ENCODE assay signal across 8 mouse cellular contexts in genomic region chr9:30942512-30943313, GRCm38 (mm10). TPM values are rescaled to one million over a fixed set of nuclear protein-coding genes. Genes with fewer than 3 reads are reported as not detected.
DNase-seq lines count a peak whose midpoint lies in the region; ATAC-seq and TF ChIP-seq lines count a peak whose summit lies in the region.

Gene Adamts8 (plus strand): TSS chr9:30942562.

- peak; percentile 91 for ATAC-seq in hindbrain, embryonic 11.5 days (ENCODE audit: low FRiP score)
- no peak for ATAC-seq in inflammation-experienced regulatory T-cells, adult 6 months

- in situ Hi-C loops in ES-E14 (cut with MboI; ENCODE audit: low sequenced_read_pairs in 2 of 2, unreplicated experiment in 2 of 2): loop anchor here (5.0 to 10.0 kb wide), 3 partner anchors 145 to 468 kb away; no protein-coding TSS in a partner anchor

- peak within 1 kb of the TSS; percentile 64 to 75 for H3K4me3 ChIP-seq in ES-E14 (ENCODE audit: insufficient read depth in 1 of 2, low read depth in 1 of 2, low read length in 2 of 2, poor library complexity in 1 of 2, severe bottlenecking in 1 of 2)
- peak within 1 kb of the TSS; percentile 66 for H3K4me3 ChIP-seq in forebrain, embryonic 10.5 days
- H3K4me3 ChIP-seq in hindbrain, embryonic 11.5 days (ENCODE audit: low read depth, low read length): peak within 1 kb of the TSS; percentile 56
- peak within 1 kb of the TSS; percentile 68 for H3K4me3 ChIP-seq in limb, embryonic 10.5 days

- peak; percentile 57 to 73 for DNase-seq in cerebellum, postnatal 14 days
- DNase-seq in cerebellum, adult 9-11 months: no peak
- peak; percentile 35 for DNase-seq in ES-E14 (ENCODE audit: low read depth, low spot score)
- peak; percentile 73 for DNase-seq in forebrain, embryonic 10.5 days (ENCODE audit: extremely low spot score, low spot score)
- DNase-seq in hindbrain, embryonic 11.5 days (ENCODE audit: low spot score): peak; percentile 84
- DNase-seq in limb, embryonic 10.5 days (ENCODE audit: low spot score): peak; percentile 84
- DNase-seq in neural tube, embryonic 10.5 days (ENCODE audit: extremely low spot score, low spot score): peak; percentile 79

- no peaks in the 10 kb centered on the region for H3K9me3 ChIP-seq in ES-E14 (ENCODE audit: control insufficient read depth, insufficient read depth, low read depth, low read length)
- H3K9me3 ChIP-seq in forebrain, embryonic 10.5 days: no peaks in the 10 kb centered on the region
- no peaks in the 10 kb centered on the region for H3K9me3 ChIP-seq in hindbrain, embryonic 11.5 days (ENCODE audit: control insufficient read depth, low read length)
- no peaks in the 10 kb centered on the region for H3K9me3 ChIP-seq in limb, embryonic 10.5 days (replicated peaks)

- H3K27me3 ChIP-seq in forebrain, embryonic 10.5 days (ENCODE audit: poor library complexity, severe bottlenecking): peaks cover 71% of the 10 kb centered on the region
- H3K27me3 ChIP-seq in hindbrain, embryonic 11.5 days (ENCODE audit: control insufficient read depth, insufficient read depth, low read length): peaks cover 34% of the 10 kb centered on the region
- peaks cover 75% of the 10 kb centered on the region for H3K27me3 ChIP-seq in limb, embryonic 10.5 days (ENCODE audit: low read depth, poor library complexity, severe bottlenecking)

- H3K9ac ChIP-seq in ES-E14 (ENCODE audit: insufficient read depth, low read depth, low read length, poor library complexity, severe bottlenecking): peak within 1 kb of the TSS; percentile 21
- peak within 1 kb of the TSS; percentile 61 for H3K9ac ChIP-seq in hindbrain, embryonic 11.5 days (ENCODE audit: low read depth, low read length)

- no peaks in the 10 kb centered on the region for H3K36me3 ChIP-seq in ES-E14 (ENCODE audit: control insufficient read depth, insufficient read depth, low read length, poor library complexity, severe bottlenecking)
- H3K36me3 ChIP-seq in forebrain, embryonic 10.5 days (replicated peaks): no peaks in the 10 kb centered on the region
- H3K36me3 ChIP-seq in hindbrain, embryonic 11.5 days (ENCODE audit: control insufficient read depth, insufficient read depth, low read length): no peaks in the 10 kb centered on the region
- H3K36me3 ChIP-seq in limb, embryonic 10.5 days: no peaks in the 10 kb centered on the region

- peak within 1 kb of the TSS; percentile 98 for H3K4me2 ChIP-seq in hindbrain, embryonic 11.5 days (replicated peaks; ENCODE audit: low read depth, low read length)

- H3K27ac ChIP-seq in ES-E14 (ENCODE audit: insufficient read depth, low read depth, low read length, poor library complexity, severe bottlenecking): no peak within 1 kb of the TSS
- H3K27ac ChIP-seq in forebrain, embryonic 10.5 days: peak within 1 kb of the TSS; percentile 81
- H3K27ac ChIP-seq in hindbrain, embryonic 11.5 days (ENCODE audit: low read depth, low read length): peak within 1 kb of the TSS; percentile 20; the same call in 1 of the 2 replicates
- peak within 1 kb of the TSS; percentile 61 for H3K27ac ChIP-seq in limb, embryonic 10.5 days

- H3K4me1 ChIP-seq in ES-E14 (ENCODE audit: control insufficient read depth in 2 of 2, insufficient read depth in 2 of 2, low read length in 2 of 2, poor library complexity in 1 of 2): peaks cover 0 to 7% of the 10 kb centered on the region in 2 experiments; a peak in 1 of 4 replicates
- peaks cover 20% of the 10 kb centered on the region for H3K4me1 ChIP-seq in forebrain, embryonic 10.5 days
- no peaks in the 10 kb centered on the region for H3K4me1 ChIP-seq in hindbrain, embryonic 11.5 days (replicated peaks; ENCODE audit: control insufficient read depth, insufficient read depth, low read length)
- peaks cover 19% of the 10 kb centered on the region for H3K4me1 ChIP-seq in limb, embryonic 10.5 days

- under 1% methylated on average over 94 of the region's 96 CpGs for WGBS in forebrain, embryonic 10.5 days
- WGBS in hindbrain, embryonic 11.5 days: under 1% methylated on average over 78 of the region's 96 CpGs
- WGBS in limb, embryonic 10.5 days: under 1% methylated on average over 95 of the region's 96 CpGs

TF ChIP-seq in ES-E14, 5 proteins besides CTCF, POLR2A, EP300 and RAD21:
- TF ChIP-seq MAFK (IDR thresholded peaks at IDR 0.05; ENCODE audit: insufficient read depth, low read depth, low read length): no peak
- no peak for TF ChIP-seq CHD2 (IDR thresholded peaks at IDR 0.05; ENCODE audit: low read depth, low read length)
- no peak for TF ChIP-seq ZC3H11A (IDR thresholded peaks at IDR 0.05; ENCODE audit: borderline replicate concordance, low read depth, low read length)
- TF ChIP-seq HCFC1 (IDR thresholded peaks at IDR 0.05; ENCODE audit: borderline replicate concordance, insufficient read depth, low read length): no peak
- TF ChIP-seq ZNF384 (IDR thresholded peaks at IDR 0.05; ENCODE audit: low read depth, low read length): no peak

RNA-seq across cellular contexts. Expression of gene Adamts8, which starts in this region (rescaled TPM):
- 5.4 and 5.9 TPM in 2 replicates for total RNA-seq in ES-E14 (2012; rRNA removed)
- 0.42 and 0.76 TPM in 2 replicates for polyA plus RNA-seq in forebrain, embryonic 10.5 days (2016; fragmentation: Nextera tagmentation; extraction: Ambion mirVana)
- 1.4 and 1.5 TPM in 2 replicates for polyA plus RNA-seq in hindbrain, embryonic 11.5 days (2014; fragmentation: Nextera tagmentation; extraction: Ambion mirVana)
- polyA plus RNA-seq in limb, embryonic 10.5 days (2016; fragmentation: Nextera tagmentation; extraction: Ambion mirVana): 0.06 and 0.29 TPM in 2 replicates
- under 1 TPM; 0.16 to 0.30 (median 0.21) TPM for polyA plus RNA-seq in inflammation-experienced regulatory T-cells, adult 6 months (2017; shearing (Covaris generic))

Comparison
In these comparisons a context has a peak if more than half of its experiments do, and no peak if none do; other contexts are left out.
1. Peak in DNase-seq, H3K4me3 ChIP-seq and H3K27ac ChIP-seq in forebrain, embryonic 10.5 days; RNA of the gene not detected or under 1 TPM.
2. Peak in DNase-seq, H3K4me3 ChIP-seq and H3K27ac ChIP-seq in limb, embryonic 10.5 days; RNA of the gene not detected or under 1 TPM.